Mouse (Mus musculus): ENCODE data around the gene Dhrs7.
"Not testable (repeated sequence)": the region's sequence is repeated elsewhere in the genome, so short reads cannot be mapped to it uniquely, and the experiment has no call there.

Dhrs7 gene

GRCm38 (mm10) chr12:72664735-72665337, at the start of gene Dhrs7:
Gene Dhrs7 (minus strand): TSS chr12:72664909.
- DNase-seq (ENCODE audit: low spot score in 2 of 2), result peak; percentile 80 to 83

GRCm38 (mm10) chr12:72709981-72710380, 45.3 kb upstream of the Dhrs7 start:
- DNase-seq (ENCODE audit: low spot score in 2 of 2), result no peak

GRCm38 (mm10) chr12:72704068-72704467, 39.4 kb upstream of the Dhrs7 start:
- no peak for DNase-seq (ENCODE audit: low spot score in 2 of 2)

GRCm38 (mm10) chr12:72700013-72700412, 35.3 kb upstream of the Dhrs7 start:
- no peak for DNase-seq (ENCODE audit: low spot score in 2 of 2)

GRCm38 (mm10) chr12:72694901-72695463, 30.3 kb upstream of the Dhrs7 start:
- no peak for DNase-seq (ENCODE audit: low spot score in 2 of 2)

- no peak for DNase-seq (ENCODE audit: low spot score in 2 of 2)
These were observed 29.7 kb upstream of the Dhrs7 start for GRCm38 (mm10) chr12:72694438-72694837.

- peak in 1 of 2 experiments; percentile 17 for DNase-seq (ENCODE audit: low spot score in 2 of 2)
These were observed 29.2 kb upstream of the Dhrs7 start for GRCm38 (mm10) chr12:72693895-72694294.

GRCm38 (mm10) chr12:72688281-72688680, 23.6 kb upstream of the Dhrs7 start:
- DNase-seq (ENCODE audit: low spot score in 2 of 2), result not testable (repeated sequence)

- DNase-seq (ENCODE audit: low spot score in 2 of 2), result not testable (repeated sequence)
These were observed 23.0 kb upstream of the Dhrs7 start for GRCm38 (mm10) chr12:72687741-72688140.

- DNase-seq (ENCODE audit: low spot score in 2 of 2), result not testable (repeated sequence)
These were observed 21.9 kb upstream of the Dhrs7 start for GRCm38 (mm10) chr12:72686566-72686965.

GRCm38 (mm10) chr12:72683612-72684011, 18.9 kb upstream of the Dhrs7 start:
- no peak for DNase-seq (ENCODE audit: low spot score in 2 of 2)

- no peak for DNase-seq (ENCODE audit: low spot score in 2 of 2)
These were observed 18.0 kb upstream of the Dhrs7 start for GRCm38 (mm10) chr12:72682511-72683282.

- no peak for DNase-seq (ENCODE audit: low spot score in 2 of 2)
These were observed 17.2 kb upstream of the Dhrs7 start for GRCm38 (mm10) chr12:72681919-72682318.

- DNase-seq (ENCODE audit: low spot score in 2 of 2), result no peak
These were observed 14.9 kb upstream of the Dhrs7 start for GRCm38 (mm10) chr12:72679635-72680034.

GRCm38 (mm10) chr12:72674820-72675219, 10.1 kb upstream of the Dhrs7 start:
- no peak for DNase-seq (ENCODE audit: low spot score in 2 of 2)

- no peak for DNase-seq (ENCODE audit: low spot score in 2 of 2)
These were observed 9.5 kb upstream of the Dhrs7 start for GRCm38 (mm10) chr12:72674079-72674797.

- DNase-seq (ENCODE audit: low spot score in 2 of 2), result no peak
These were observed 6.9 kb upstream of the Dhrs7 start for GRCm38 (mm10) chr12:72671516-72672135.

GRCm38 (mm10) chr12:72670921-72671320, 6.2 kb upstream of the Dhrs7 start:
- DNase-seq (ENCODE audit: low spot score in 2 of 2), result no peak

- no peak for DNase-seq (ENCODE audit: low spot score in 2 of 2)
These were observed 3.3 kb upstream of the Dhrs7 start for GRCm38 (mm10) chr12:72667868-72668469.

GRCm38 (mm10) chr12:72666015-72666414, 1.3 kb upstream of the Dhrs7 start:
- no peak for DNase-seq (ENCODE audit: low spot score in 2 of 2)

GRCm38 (mm10) chr12:72664020-72664734, 532 bp downstream of the Dhrs7 start:
- DNase-seq (ENCODE audit: low spot score in 2 of 2), result no peak

All from frontal cortex, postnatal 36 days (tissue).